Mouse (Mus musculus): Measurements from ENCODE around the gene Slc17a9. TPM values are rescaled to one million over a fixed set of nuclear protein-coding genes. Genes with fewer than 3 reads are reported as not detected.
"Not testable (repeated sequence)": the region's sequence is repeated elsewhere in the genome, so short reads cannot be mapped to it uniquely, and the experiment has no call there.

Slc17a9 gene
- polyA plus RNA-seq, 1 experiment from 2014 or later: 1.5 TPM

DNA sequence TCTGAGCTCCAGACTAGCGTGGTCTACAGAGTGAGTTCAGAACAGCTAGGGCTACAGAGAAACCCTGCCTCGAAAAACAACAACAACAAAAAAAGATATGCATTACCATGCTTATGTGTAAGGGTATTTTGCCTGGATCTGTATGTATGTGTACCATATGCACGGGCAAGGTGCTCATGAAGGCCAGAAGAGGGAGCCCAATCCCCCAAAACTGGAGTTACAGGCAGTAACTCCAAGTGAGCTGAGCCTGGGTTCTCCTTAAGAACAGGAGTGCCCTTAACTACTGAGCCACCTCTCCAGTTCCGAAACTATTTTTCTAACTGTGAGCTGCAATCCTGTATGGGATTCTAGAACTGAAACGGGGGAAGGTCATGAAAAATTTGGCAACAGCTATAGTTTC, 19.1 kb upstream of the Slc17a9 start:
- H3K27me3 ChIP-seq (ENCODE audit: control insufficient read depth, insufficient read depth, low read depth, low read length): no peaks in the 10 kb centered on the region
- H3K27ac ChIP-seq (ENCODE audit: low read length): no peak overlapping the region
- no peak for ATAC-seq (ENCODE audit: low read depth)
- no peaks in the 10 kb centered on the region for H3K36me3 ChIP-seq (ENCODE audit: control insufficient read depth, insufficient read depth, low read length)
- no peak overlapping the region for H3K4me2 ChIP-seq (ENCODE audit: low read depth, low read length)
- H3K4me3 ChIP-seq (ENCODE audit: low read length): no peak overlapping the region
- 91% methylated on average over 5 of the region's 5 CpGs for WGBS
- peaks cover 24% of the 10 kb centered on the region for H3K4me1 ChIP-seq (replicated peaks; ENCODE audit: control insufficient read depth, insufficient read depth, low read length)
- no peaks in the 10 kb centered on the region for H3K9me3 ChIP-seq (ENCODE audit: control insufficient read depth, low read length)
- no peak overlapping the region for H3K9ac ChIP-seq (ENCODE audit: low read length)

DNA sequence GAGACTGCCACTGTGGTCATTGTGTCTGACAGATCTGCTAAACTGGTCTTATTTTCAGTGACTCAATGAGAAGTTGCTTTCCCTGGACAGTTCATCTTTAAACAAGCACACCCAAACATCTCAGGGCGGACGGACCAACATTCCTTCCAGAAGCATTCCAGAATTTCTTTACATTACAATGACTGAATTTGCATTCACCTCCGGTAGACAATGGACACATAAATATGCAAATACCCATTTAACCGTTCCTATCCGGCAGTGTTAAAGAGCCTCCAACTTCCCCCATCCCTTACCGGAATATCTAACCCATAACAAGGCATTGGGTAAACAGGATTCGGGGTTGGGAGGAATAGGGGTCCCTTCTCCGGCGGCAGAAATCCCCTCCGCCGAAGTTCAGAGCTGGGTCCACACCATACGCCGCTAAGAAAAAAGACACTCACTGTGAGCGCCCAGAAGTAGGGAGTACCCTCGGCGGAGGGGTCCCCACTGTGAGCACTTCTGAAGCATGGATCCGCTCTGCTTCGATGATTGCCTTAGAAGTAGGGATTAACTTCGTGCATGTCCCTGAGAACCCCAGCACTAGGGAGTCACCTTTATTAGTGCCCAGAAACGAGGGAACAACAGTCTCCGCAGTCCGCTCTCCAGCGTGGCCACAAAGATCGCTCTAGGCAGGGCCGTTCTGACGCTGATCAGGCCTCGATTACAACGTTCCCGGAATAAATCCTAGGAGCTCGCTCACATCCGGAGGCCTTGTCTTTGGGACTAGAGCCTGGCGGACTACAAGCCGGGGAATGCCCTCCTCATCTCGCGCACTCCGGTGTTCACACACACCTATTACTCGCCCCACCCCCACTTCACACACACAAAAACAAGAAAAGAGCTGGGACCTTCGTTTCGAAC, 15.8 kb upstream of the Slc17a9 start:
- Histone ChIP-seq H3K4me2 (ENCODE audit: low read depth, low read length) (peak overlapping the region; percentile 90), H3K4me1 (replicated peaks; ENCODE audit: control insufficient read depth, insufficient read depth, low read length) (peaks cover 20% of the 10 kb centered on the region), H3K27ac (ENCODE audit: low read length) (peak overlapping the region; percentile 90), H3K9me3 (ENCODE audit: control insufficient read depth, low read length) (no peaks in the 10 kb centered on the region), H3K36me3 (ENCODE audit: control insufficient read depth, insufficient read depth, low read length) (peaks cover 8% of the 10 kb centered on the region), H3K27me3 (ENCODE audit: control insufficient read depth, insufficient read depth, low read depth, low read length) (no peaks in the 10 kb centered on the region), H3K4me3 (ENCODE audit: low read length) (peak overlapping the region; percentile 98), H3K9ac (ENCODE audit: low read length) (peak overlapping the region; percentile 96)
- peak; percentile 63 for ATAC-seq (ENCODE audit: low read depth)
- under 1% methylated on average over 39 of the region's 39 CpGs for WGBS

DNA sequence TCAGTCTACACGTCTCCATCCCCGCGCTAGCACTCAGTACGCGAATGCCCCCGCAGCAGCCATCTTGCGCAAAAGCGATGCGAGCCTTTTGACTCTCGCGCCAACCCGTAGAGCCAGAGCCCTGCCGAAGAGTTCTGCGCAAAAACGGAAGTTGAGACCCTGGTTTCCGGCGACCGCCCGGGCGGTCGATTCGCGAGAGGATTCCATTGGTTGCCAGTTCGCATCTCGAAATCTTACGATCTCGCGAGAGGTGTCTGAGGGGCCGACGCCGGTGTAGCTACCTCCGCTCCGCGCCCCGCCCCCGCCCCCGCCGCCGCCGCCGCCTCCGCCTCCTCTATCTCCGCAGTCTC, 15.2 kb upstream of the Slc17a9 start, which contains the start of the genes Dido1 and Gid8:
Gene Dido1 (minus strand): TSS at position 77 of the 350 bp plus-strand sequence.
Gene Gid8 (plus strand): TSS at position 195 of the 350 bp plus-strand sequence.
- no peaks in the 10 kb centered on the region for H3K27me3 ChIP-seq (ENCODE audit: control insufficient read depth, insufficient read depth, low read depth, low read length)
- no peaks in the 10 kb centered on the region for H3K9me3 ChIP-seq (ENCODE audit: control insufficient read depth, low read length)
- H3K4me3 ChIP-seq (ENCODE audit: low read length): peak within 1 kb of the TSS; percentile 98
- ATAC-seq (ENCODE audit: low read depth): peak; percentile 97
- WGBS: under 1% methylated on average over 42 of the region's 43 CpGs
- peaks cover 20% of the 10 kb centered on the region for H3K4me1 ChIP-seq (replicated peaks; ENCODE audit: control insufficient read depth, insufficient read depth, low read length)
- peaks cover 14% of the 10 kb centered on the region for H3K36me3 ChIP-seq (ENCODE audit: control insufficient read depth, insufficient read depth, low read length)
- peak within 1 kb of the TSS; percentile 90 for H3K27ac ChIP-seq (ENCODE audit: low read length)
- H3K9ac ChIP-seq (ENCODE audit: low read length): peak within 1 kb of the TSS; percentile 100
- H3K4me2 ChIP-seq (ENCODE audit: low read depth, low read length): peak within 1 kb of the TSS; percentile 90

DNA sequence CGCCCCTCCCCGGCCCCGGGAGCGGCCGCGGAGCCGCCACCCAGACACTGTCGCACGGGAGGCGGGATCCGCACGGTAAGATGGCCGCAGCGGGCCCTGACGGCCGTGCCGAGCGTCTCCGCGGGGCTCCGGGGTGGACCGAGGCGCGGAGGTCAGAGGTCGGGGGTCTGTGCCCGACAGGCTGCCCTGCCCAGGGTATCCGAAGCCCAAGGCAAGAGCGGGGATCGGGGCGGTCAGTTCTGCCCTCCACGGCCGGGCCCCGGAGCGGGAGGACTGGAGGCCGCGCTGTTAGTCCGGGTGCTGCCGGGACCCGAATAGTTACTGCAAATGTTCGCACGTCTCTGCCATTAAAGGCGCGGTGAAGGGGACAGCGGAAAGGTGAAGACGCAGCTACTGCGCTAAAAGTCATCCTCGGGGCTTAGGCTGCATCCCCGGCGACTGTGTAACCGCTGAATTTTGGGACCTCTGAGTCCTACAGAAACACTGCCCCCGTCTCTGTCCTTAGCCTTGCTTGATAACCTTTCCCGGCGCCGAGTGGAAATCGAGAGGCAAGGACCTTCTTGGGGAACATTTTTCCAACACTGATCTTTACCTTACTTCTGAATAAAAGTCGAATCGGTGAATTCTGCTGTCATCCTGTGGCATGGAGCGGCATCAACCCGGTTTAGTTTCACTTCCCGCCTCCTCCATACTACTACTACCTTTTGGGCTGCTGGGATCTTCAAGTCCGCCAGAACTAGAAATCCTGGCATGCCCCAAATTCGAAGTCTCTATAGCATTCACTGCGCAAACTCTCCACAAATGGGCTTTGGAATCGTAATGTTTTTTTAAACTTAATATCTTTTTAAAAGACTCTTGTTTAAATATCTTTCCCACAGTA, 14.5 kb upstream of the Slc17a9 start:
- peak overlapping the region; percentile 100 for H3K9ac ChIP-seq (ENCODE audit: low read length)
- WGBS: 2% methylated on average over 47 of the region's 64 CpGs
- peaks cover 20% of the 10 kb centered on the region for H3K4me1 ChIP-seq (replicated peaks; ENCODE audit: control insufficient read depth, insufficient read depth, low read length)
- no peaks in the 10 kb centered on the region for H3K9me3 ChIP-seq (ENCODE audit: control insufficient read depth, low read length)
- H3K27me3 ChIP-seq (ENCODE audit: control insufficient read depth, insufficient read depth, low read depth, low read length): no peaks in the 10 kb centered on the region
- peaks cover 14% of the 10 kb centered on the region for H3K36me3 ChIP-seq (ENCODE audit: control insufficient read depth, insufficient read depth, low read length)
- H3K4me3 ChIP-seq (ENCODE audit: low read length): peak overlapping the region; percentile 98
- H3K4me2 ChIP-seq (ENCODE audit: low read depth, low read length): peak overlapping the region; percentile 88
- ATAC-seq (ENCODE audit: low read depth): no peak; the same call in 1 of the 2 replicates
- H3K27ac ChIP-seq (ENCODE audit: low read length): peak overlapping the region; percentile 87

DNA sequence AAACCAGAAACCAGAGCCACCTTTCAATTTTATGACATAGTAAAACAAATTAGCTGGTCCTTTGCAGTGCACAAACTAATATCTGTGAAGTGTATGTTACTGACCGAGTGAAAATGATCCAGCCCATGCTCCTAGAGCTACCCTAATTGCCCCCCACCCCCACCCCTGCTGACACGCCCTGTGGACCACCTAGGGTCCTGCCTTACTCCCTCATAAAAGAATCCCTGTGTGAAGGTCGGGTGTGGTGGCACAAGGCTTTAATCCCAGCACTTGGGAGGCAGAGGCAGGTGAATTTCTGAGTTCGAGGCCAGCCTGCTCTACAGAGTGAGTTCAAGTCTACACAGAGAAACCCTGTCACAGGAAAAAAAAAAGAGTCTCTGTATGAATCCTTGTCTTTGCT, 13.5 kb upstream of the Slc17a9 start:
- H3K4me1 ChIP-seq (replicated peaks; ENCODE audit: control insufficient read depth, insufficient read depth, low read length): peaks cover 20% of the 10 kb centered on the region
- no peaks in the 10 kb centered on the region for H3K27me3 ChIP-seq (ENCODE audit: control insufficient read depth, insufficient read depth, low read depth, low read length)
- no peaks in the 10 kb centered on the region for H3K9me3 ChIP-seq (ENCODE audit: control insufficient read depth, low read length)
- peak overlapping the region; percentile 100 for H3K9ac ChIP-seq (ENCODE audit: low read length)
- H3K36me3 ChIP-seq (ENCODE audit: control insufficient read depth, insufficient read depth, low read length): peaks cover 16% of the 10 kb centered on the region
- peak overlapping the region; percentile 88 for H3K4me2 ChIP-seq (ENCODE audit: low read depth, low read length)
- WGBS: 74% methylated on average over 4 of the region's 4 CpGs
- H3K27ac ChIP-seq (ENCODE audit: low read length): no peak overlapping the region
- no peak for ATAC-seq (ENCODE audit: low read depth)
- peak overlapping the region; percentile 98 for H3K4me3 ChIP-seq (ENCODE audit: low read length)

DNA sequence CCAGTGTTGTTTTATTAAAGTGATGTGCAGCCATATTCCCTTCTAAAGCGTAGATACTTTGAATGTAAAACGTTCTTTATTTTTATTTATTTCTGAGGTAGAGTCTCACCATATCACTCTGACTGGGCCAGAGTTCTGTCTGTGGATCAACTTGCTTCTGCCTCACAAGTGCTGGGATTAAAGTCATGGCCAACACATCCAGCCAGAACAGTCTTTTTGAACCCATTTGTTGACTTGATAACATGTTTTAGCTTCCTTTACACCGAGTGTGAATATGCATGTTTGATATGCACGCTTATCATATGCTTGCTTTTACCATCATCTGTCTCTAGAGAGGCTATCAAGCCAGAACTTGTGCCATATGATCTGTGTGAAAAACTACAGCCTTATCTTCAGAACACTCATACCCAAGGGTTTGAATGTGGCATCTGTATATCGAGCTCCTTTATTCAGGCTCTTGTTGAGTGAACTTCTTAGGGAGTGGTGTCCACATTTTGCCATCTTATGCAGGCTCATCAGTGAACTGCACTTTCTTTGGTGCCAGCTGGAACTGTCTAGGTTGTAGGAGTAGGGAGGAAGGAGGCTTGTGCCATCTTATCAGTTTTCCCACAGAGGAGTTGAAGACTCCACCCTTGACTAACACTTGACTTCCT, 12.9 kb upstream of the Slc17a9 start:
- Histone ChIP-seq H3K27ac (ENCODE audit: low read length) (no peak overlapping the region), H3K9ac (ENCODE audit: low read length) (no peak overlapping the region), H3K36me3 (ENCODE audit: control insufficient read depth, insufficient read depth, low read length) (peaks cover 21% of the 10 kb centered on the region), H3K4me1 (replicated peaks; ENCODE audit: control insufficient read depth, insufficient read depth, low read length) (peaks cover 20% of the 10 kb centered on the region), H3K9me3 (ENCODE audit: control insufficient read depth, low read length) (no peaks in the 10 kb centered on the region), H3K27me3 (ENCODE audit: control insufficient read depth, insufficient read depth, low read depth, low read length) (no peaks in the 10 kb centered on the region), H3K4me2 (ENCODE audit: low read depth, low read length) (no peak overlapping the region), H3K4me3 (ENCODE audit: low read length) (no peak overlapping the region)
- 88% methylated on average over 5 of the region's 5 CpGs for WGBS
- no peak for ATAC-seq (ENCODE audit: low read depth)

DNA sequence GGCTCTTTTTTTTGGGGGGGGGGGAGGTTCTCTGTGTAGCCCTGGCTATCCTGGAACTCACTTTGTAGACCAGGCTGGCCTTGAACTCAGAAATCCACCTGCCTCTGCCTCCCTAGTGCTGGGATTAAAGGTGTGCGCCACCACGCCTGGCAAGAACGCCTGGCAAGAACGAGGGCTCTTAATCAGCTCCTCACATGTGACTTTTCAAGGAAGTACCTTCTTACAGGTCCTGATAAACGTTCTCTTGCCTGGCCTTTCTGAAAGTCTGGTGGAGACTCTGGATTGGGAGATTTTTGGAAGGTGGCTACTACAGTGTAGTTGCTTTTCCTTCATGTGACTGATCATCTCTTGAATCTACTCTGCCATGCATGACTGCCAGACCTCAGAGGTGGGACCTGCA, 2.3 kb upstream of the Slc17a9 start:
- peaks cover 36% of the 10 kb centered on the region for H3K36me3 ChIP-seq (ENCODE audit: control insufficient read depth, insufficient read depth, low read length)
- not testable (repeated sequence) for H3K9me3 ChIP-seq (ENCODE audit: control insufficient read depth, low read length); H3K27me3 ChIP-seq (ENCODE audit: control insufficient read depth, insufficient read depth, low read depth, low read length); H3K9ac ChIP-seq (ENCODE audit: low read length); ATAC-seq (ENCODE audit: low read depth); H3K4me2 ChIP-seq (ENCODE audit: low read depth, low read length); H3K4me1 ChIP-seq (replicated peaks; ENCODE audit: control insufficient read depth, insufficient read depth, low read length); H3K27ac ChIP-seq (ENCODE audit: low read length); H3K4me3 ChIP-seq (ENCODE audit: low read length)
- WGBS: 76% methylated on average over 5 of the region's 5 CpGs

DNA sequence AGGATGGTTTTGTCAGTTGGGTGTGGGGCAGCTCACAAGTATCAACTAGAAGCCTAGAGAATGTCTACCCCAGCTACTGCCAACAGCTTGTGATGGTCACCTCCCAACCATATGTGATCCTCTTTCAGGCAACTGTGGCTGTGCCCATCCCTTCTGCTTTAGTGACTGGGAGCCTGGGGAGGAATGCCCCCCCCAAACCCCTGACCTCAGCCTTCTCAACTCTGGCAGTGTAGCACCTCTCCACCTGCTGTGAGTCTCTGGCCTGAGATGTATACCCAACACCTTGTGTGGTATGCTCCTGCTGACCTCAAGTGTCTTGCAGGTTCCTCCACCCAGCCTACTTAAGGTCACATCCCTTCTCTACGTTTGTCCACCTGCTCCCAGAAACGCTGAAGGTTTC, 1.2 kb upstream of the Slc17a9 start:
- H3K4me1 ChIP-seq (replicated peaks; ENCODE audit: control insufficient read depth, insufficient read depth, low read length): peaks cover 8% of the 10 kb centered on the region; the same call in 1 of the 2 replicates
- WGBS: 44% methylated on average over 2 of the region's 2 CpGs
- peaks cover 28% of the 10 kb centered on the region for H3K36me3 ChIP-seq (ENCODE audit: control insufficient read depth, insufficient read depth, low read length)
- H3K27me3 ChIP-seq (ENCODE audit: control insufficient read depth, insufficient read depth, low read depth, low read length): no peaks in the 10 kb centered on the region
- ATAC-seq (ENCODE audit: low read depth): no peak
- no peak overlapping the region for H3K4me3 ChIP-seq (ENCODE audit: low read length)
- no peak overlapping the region for H3K27ac ChIP-seq (ENCODE audit: low read length)
- no peak overlapping the region for H3K9ac ChIP-seq (ENCODE audit: low read length)
- no peaks in the 10 kb centered on the region for H3K9me3 ChIP-seq (ENCODE audit: control insufficient read depth, low read length)
- no peak overlapping the region for H3K4me2 ChIP-seq (ENCODE audit: low read depth, low read length)

Data from lung, embryonic 16.5 days (tissue).